Mouse (Mus musculus): ENCODE results near the gene Apbb2. TPM values are rescaled to one million over a fixed set of nuclear protein-coding genes. Genes with fewer than 3 reads are reported as not detected.

Gene Apbb2
- polyA plus RNA-seq, 1 experiment, result 36.1 TPM

GRCm38 (mm10) chr5:66503033-66503432, 115.6 kb downstream of the Apbb2 start:
- no peak overlapping the region for H3K4me3 ChIP-seq (replicated peaks; ENCODE audit: insufficient read depth, low read depth, low read length)
- H3K27me3 ChIP-seq (ENCODE audit: control insufficient read depth, insufficient read depth, low read length), result no peaks in the 10 kb centered on the region; the same call in 1 of the 2 replicates
- DNase-seq, result no peak
- no peaks in the 10 kb centered on the region; the same call in 1 of the 2 replicates for H3K4me1 ChIP-seq (ENCODE audit: control insufficient read depth, insufficient read depth, low read length)
- no peak for TF ChIP-seq CTCF (IDR thresholded peaks at IDR 0.05; ENCODE audit: borderline replicate concordance, insufficient read depth, low read depth, low read length)
- H3K27ac ChIP-seq (ENCODE audit: insufficient read depth, low read length), result no peak overlapping the region
- WGBS, result 81% methylated on average over 1 of the region's 1 CpGs

DNA sequence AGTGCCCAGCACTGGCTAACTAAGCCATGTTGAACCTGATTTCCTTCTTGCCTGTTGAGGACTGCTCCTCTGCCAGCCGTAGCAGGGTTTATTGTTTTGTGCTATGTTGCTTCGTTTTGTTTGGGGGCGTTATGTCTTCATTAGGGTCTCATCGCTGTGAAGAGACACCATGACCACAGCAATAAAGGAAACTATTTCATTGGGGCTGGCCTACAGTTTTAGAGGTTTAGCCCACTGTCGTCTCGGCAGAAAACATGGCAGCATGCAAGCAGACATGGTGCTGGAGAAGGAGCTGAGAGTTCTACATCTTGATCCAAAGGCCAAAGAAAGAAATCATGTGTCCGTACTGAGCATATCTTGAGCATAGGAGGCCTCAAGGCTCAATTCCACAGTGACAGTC, 119.0 kb downstream of the Apbb2 start:
- Histone ChIP-seq H3K27ac (ENCODE audit: insufficient read depth, low read length) (no peak overlapping the region), H3K27me3 (ENCODE audit: control insufficient read depth, insufficient read depth, low read length) (no peaks in the 10 kb centered on the region; the same call in 1 of the 2 replicates), H3K4me3 (replicated peaks; ENCODE audit: insufficient read depth, low read depth, low read length) (no peak overlapping the region), H3K4me1 (ENCODE audit: control insufficient read depth, insufficient read depth, low read length) (no peaks in the 10 kb centered on the region; the same call in 1 of the 2 replicates)
- WGBS, result 90% methylated on average over 7 of the region's 7 CpGs
- no peak for DNase-seq
- no peak for TF ChIP-seq CTCF (IDR thresholded peaks at IDR 0.05; ENCODE audit: borderline replicate concordance, insufficient read depth, low read depth, low read length)
- no peak for TF ChIP-seq POLR2A (IDR thresholded peaks at IDR 0.05; ENCODE audit: borderline replicate concordance, insufficient read depth, low read length)

DNA sequence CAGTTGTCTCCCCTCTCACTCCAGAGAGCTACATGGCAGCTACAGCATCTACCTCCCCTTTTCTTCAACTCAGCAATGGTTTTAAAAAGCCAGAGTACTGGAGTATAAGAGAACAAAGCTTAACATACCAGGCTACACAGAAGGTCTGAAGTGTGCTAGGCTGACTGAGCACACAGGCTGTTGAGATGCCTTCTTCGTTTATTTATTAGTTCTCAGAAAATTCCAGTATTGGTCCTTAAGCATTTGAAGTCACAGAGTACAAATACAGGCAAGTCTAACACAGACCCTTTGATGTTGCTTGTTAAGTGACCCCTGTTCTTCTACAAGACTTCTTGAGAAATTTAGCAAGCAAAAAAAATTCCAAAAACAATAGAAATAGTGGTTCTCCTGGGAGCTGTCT, 120.4 kb downstream of the Apbb2 start:
- 86% methylated on average over 1 of the region's 1 CpGs for WGBS
- no peaks in the 10 kb centered on the region; the same call in 1 of the 2 replicates for H3K27me3 ChIP-seq (ENCODE audit: control insufficient read depth, insufficient read depth, low read length)

DNA sequence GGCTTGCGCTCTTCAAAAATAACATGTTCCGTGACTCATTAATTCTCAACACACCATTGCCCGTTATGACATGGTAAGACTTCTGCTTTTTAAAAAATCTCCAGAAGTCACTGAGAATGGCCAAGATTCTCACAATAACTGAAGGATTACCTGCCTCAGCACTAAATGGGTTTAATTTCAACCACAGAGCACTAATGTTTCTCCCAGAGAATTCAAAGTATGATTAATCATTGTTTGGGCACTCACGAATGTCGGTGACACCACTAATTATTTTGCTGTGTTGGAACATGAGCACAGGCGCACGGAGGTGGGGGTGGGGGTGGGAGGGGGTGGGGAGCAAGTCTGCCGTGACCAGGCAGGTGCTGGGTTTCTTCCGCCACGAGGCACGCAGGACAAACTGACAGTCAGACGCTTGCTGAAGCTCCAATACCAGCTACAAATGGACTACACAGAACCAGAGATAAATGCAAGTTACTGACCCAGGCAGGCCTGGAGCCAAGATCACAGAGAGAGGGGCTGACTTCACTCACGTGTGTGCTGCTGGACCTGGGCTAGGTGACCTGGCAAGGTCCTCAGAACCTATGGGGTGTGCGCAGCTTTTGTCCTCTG, 121.0 kb downstream of the Apbb2 start:
- TF ChIP-seq CTCF (IDR thresholded peaks at IDR 0.05; ENCODE audit: borderline replicate concordance, insufficient read depth, low read depth, low read length), result no peak
- no peak for TF ChIP-seq POLR2A (IDR thresholded peaks at IDR 0.05; ENCODE audit: borderline replicate concordance, insufficient read depth, low read length)
- no peaks in the 10 kb centered on the region; the same call in 1 of the 2 replicates for H3K27me3 ChIP-seq (ENCODE audit: control insufficient read depth, insufficient read depth, low read length)
- no peaks in the 10 kb centered on the region; the same call in 1 of the 2 replicates for H3K4me1 ChIP-seq (ENCODE audit: control insufficient read depth, insufficient read depth, low read length)
- WGBS, result 73% methylated on average over 14 of the region's 14 CpGs
- no peak overlapping the region for H3K4me3 ChIP-seq (replicated peaks; ENCODE audit: insufficient read depth, low read depth, low read length)
- H3K27ac ChIP-seq (ENCODE audit: insufficient read depth, low read length), result no peak overlapping the region
- no peak for DNase-seq

More for the DNA sequence above, 120.4 kb downstream of the Apbb2 start:
- Histone ChIP-seq H3K4me1 (ENCODE audit: control insufficient read depth, insufficient read depth, low read length) (no peaks in the 10 kb centered on the region; the same call in 1 of the 2 replicates), H3K4me3 (replicated peaks; ENCODE audit: insufficient read depth, low read depth, low read length) (no peak overlapping the region), H3K27ac (ENCODE audit: insufficient read depth, low read length) (no peak overlapping the region)
- DNase-seq, result no peak
- TF ChIP-seq CTCF (IDR thresholded peaks at IDR 0.05; ENCODE audit: borderline replicate concordance, insufficient read depth, low read depth, low read length) (no peak), POLR2A (IDR thresholded peaks at IDR 0.05; ENCODE audit: borderline replicate concordance, insufficient read depth, low read length) (no peak)

DNA sequence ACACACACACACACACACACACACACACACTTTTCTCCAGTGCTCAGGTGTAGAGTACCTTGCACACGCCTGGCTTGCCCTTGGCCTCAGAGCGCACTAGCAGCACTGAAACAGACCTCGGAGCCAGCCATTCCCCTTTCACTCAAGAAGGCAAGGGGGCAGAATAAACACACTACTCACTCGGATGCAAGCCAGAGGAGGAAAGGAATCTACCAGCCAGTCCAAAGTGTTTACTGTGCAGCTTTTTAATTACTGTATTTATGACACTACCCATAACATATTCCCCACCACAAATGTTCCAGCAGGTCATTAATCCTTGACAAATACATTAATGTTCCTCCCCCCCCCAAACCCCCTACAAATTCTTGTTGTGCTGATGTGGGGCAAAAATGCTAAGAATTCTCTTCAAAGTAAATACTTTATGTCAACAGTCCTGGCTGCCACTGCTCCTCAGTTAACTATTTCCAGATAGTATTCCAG, 121.7 kb downstream of the Apbb2 start:
- H3K4me3 ChIP-seq (replicated peaks; ENCODE audit: insufficient read depth, low read depth, low read length), result no peak overlapping the region
- H3K4me1 ChIP-seq (ENCODE audit: control insufficient read depth, insufficient read depth, low read length), result no peaks in the 10 kb centered on the region; the same call in 1 of the 2 replicates
- no peak overlapping the region for H3K27ac ChIP-seq (ENCODE audit: insufficient read depth, low read length)
- WGBS, result 59% methylated on average over 4 of the region's 4 CpGs
- no peaks in the 10 kb centered on the region; the same call in 1 of the 2 replicates for H3K27me3 ChIP-seq (ENCODE audit: control insufficient read depth, insufficient read depth, low read length)
- no peak for TF ChIP-seq POLR2A (IDR thresholded peaks at IDR 0.05; ENCODE audit: borderline replicate concordance, insufficient read depth, low read length)
- no peak for TF ChIP-seq CTCF (IDR thresholded peaks at IDR 0.05; ENCODE audit: borderline replicate concordance, insufficient read depth, low read depth, low read length)
- no peak for DNase-seq

- no peak for DNase-seq
- WGBS, result 77% methylated on average over 4 of the region's 4 CpGs
- no peaks in the 10 kb centered on the region for H3K27me3 ChIP-seq (ENCODE audit: control insufficient read depth, insufficient read depth, low read length)
- TF ChIP-seq POLR2A (IDR thresholded peaks at IDR 0.05; ENCODE audit: borderline replicate concordance, insufficient read depth, low read length), result no peak
- TF ChIP-seq CTCF (IDR thresholded peaks at IDR 0.05; ENCODE audit: borderline replicate concordance, insufficient read depth, low read depth, low read length), result no peak
- no peak overlapping the region for H3K27ac ChIP-seq (ENCODE audit: insufficient read depth, low read length)
- H3K4me1 ChIP-seq (ENCODE audit: control insufficient read depth, insufficient read depth, low read length), result no peaks in the 10 kb centered on the region; the same call in 1 of the 2 replicates
- H3K4me3 ChIP-seq (replicated peaks; ENCODE audit: insufficient read depth, low read depth, low read length), result no peak overlapping the region
Measured at GRCm38 (mm10) chr5:66494651-66495050, 123.9 kb downstream of the Apbb2 start.

- 68% methylated on average over 4 of the region's 4 CpGs for WGBS
- Histone ChIP-seq H3K4me3 (replicated peaks; ENCODE audit: insufficient read depth, low read depth, low read length) (no peak overlapping the region), H3K27ac (ENCODE audit: insufficient read depth, low read length) (no peak overlapping the region), H3K27me3 (ENCODE audit: control insufficient read depth, insufficient read depth, low read length) (no peaks in the 10 kb centered on the region), H3K4me1 (ENCODE audit: control insufficient read depth, insufficient read depth, low read length) (no peaks in the 10 kb centered on the region; the same call in 1 of the 2 replicates)
- no peak for DNase-seq
- TF ChIP-seq CTCF (IDR thresholded peaks at IDR 0.05; ENCODE audit: borderline replicate concordance, insufficient read depth, low read depth, low read length) (no peak), POLR2A (IDR thresholded peaks at IDR 0.05; ENCODE audit: borderline replicate concordance, insufficient read depth, low read length) (no peak)
Measured at GRCm38 (mm10) chr5:66492563-66492960, 126.0 kb downstream of the Apbb2 start.

DNA sequence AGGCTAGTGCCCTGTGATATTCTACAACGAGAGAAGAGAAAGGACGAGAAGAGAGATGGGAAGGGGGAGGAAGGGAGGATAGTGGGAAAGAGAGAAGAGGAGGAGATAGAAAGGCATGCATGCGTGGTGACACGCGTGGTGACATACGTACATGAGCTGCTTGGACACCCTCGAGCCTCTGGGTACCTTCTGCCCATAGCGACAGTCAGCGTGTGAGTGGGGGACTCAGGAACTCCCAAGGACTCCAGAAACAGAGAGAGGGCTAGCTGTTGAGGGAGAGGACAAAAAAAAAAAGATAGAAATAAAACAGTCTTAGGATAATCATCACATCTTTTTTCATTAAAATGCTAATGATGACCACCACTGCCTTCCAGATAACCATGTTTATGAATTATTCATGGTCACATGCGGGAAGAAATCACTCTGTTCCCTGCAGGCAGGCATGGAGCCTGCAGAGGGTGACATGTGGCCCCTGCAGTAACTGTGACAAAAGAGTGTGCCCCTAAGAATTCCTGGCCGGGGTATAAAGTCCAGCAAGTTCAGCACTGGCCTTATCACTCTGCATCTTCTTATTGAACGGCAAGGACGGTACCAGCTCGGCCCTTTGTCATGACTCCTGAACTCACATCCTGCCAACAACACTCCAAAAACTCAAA, 126.5 kb downstream of the Apbb2 start:
- 62% methylated on average over 14 of the region's 14 CpGs for WGBS
- TF ChIP-seq CTCF (IDR thresholded peaks at IDR 0.05; ENCODE audit: borderline replicate concordance, insufficient read depth, low read depth, low read length), result no peak
- no peak for TF ChIP-seq POLR2A (IDR thresholded peaks at IDR 0.05; ENCODE audit: borderline replicate concordance, insufficient read depth, low read length)
- H3K27ac ChIP-seq (ENCODE audit: insufficient read depth, low read length), result no peak overlapping the region
- DNase-seq, result no peak
- no peaks in the 10 kb centered on the region; the same call in 1 of the 2 replicates for H3K4me1 ChIP-seq (ENCODE audit: control insufficient read depth, insufficient read depth, low read length)
- H3K27me3 ChIP-seq (ENCODE audit: control insufficient read depth, insufficient read depth, low read length), result no peaks in the 10 kb centered on the region
- H3K4me3 ChIP-seq (replicated peaks; ENCODE audit: insufficient read depth, low read depth, low read length), result no peak overlapping the region
